Mouse (Mus musculus) megakaryocyte progenitor cell, adult 5-6 weeks (primary cell): Measurements from ENCODE around the gene Cnep1r1. TPM values are rescaled to one million over a fixed set of nuclear protein-coding genes. Genes with fewer than 3 reads are reported as not detected.

Experiments
- ATAC-seq: replicated peaks from 2 replicates; pipeline ENCODE4 v1.8.0; 2016; ENCODE audit warnings: mild to moderate bottlenecking, moderate TSS enrichment, inconsistent platforms; ENCODE audit not compliant: poor library complexity
- total RNA-seq, 2 experiments: library from RNA; stranded (forward) in 1 of 2; stranded (reverse) in 1 of 2; fragments of 157-497, 149-512 nt in 1 of 2; fragments of 200-1000 nt in 1 of 2; gene quantifications; 2 replicates each; pipeline versions ENCODE4 v1.2.3 to v1.2.4; 2015 to 2017

The Cnep1r1 gene
- total RNA-seq (2015), result 65.1 and 73.1 TPM in 2 replicates
- total RNA-seq (2017), result 13.3 and 13.4 TPM in 2 replicates

DNA sequence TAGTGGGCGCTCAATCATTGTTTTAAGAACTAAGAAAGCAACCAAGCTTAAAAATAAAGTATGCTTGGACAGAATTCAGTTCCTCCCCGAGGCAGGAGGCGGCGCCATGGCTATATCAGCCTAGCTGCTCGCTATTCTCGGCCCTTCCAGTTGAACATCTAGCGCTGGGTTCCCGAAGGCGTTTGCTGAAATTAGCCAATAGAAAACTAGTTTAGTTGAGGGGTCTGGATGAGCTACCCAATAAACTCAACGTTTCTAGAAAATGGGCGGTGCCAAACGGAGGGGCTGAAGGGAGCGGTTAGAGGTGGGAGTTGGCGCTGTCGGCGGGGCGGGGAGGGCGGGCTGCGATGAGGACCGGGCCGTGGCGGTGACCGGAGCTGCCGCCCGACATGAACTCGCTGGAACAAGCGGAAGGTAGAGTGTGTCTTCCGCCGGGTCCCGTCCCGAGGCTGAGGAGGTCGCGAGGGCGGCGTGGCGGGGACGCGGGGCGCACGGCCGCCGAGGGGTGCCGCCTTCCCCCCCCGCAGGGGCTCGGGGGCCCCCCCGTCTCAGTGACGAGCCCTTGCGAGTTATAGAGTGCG lies at the start of gene Cnep1r1:
Gene Cnep1r1, plus strand, starts transcription at position 314 of the 581 bp plus-strand sequence.
- ATAC-seq, result peak; percentile 99

DNA sequence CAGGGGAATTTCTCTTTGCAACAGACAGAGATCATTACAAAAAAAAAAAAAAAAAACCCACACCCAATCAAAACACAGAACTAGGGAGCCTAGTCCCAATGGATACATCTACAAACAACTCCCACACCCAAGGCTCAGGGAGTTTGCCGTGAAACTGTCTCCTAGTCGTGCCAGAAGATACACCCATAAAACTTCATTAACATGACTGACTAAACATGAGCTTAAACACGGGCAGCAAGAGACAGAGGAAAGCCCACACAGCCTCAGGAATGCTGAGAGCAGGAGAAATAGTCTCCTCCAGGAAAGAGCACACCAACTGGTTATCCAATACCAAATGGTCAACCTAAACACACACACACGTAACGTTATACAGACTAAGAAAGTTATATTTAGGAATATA lies 36.4 kb upstream of the Cnep1r1 start:
- no peak for ATAC-seq

DNA sequence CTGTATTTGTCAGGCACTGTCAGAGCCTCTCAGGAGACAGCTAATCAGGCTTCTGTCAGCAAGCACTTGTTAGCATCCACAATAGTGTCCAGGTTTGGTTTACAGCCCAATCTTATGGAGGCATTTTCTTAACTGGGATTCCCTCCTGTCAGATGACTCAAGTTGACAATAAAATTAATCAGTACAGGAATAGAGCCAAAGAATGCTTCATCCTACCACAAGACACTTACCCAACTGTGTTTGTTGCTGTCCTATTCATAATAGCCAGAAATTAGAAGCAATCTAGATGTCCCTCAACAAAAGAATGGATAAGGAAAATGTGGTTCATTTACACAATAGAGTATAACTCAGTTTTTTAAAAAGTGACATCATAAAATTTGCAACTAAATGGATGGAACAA lies 30.6 kb upstream of the Cnep1r1 start:
- ATAC-seq, result no peak

DNA sequence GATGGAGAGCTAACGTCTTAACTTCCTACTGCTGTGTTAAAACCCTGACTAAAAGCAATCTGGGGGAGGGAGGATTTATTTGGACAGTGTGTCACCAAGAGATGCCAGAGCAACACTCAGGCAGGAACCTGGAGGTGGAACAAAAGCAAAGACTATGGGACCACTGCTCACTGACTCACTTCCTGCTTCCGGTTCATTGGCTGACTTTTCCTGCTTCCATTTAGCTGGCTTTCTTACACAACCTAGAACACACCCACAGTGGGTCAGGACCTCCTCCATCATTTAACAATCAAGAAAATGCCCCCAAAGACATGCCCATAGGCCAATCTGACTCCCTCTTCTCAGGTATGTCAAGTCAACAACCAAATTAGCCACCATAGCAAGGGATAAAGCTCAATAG lies 26.9 kb upstream of the Cnep1r1 start:
- ATAC-seq, result no peak

DNA sequence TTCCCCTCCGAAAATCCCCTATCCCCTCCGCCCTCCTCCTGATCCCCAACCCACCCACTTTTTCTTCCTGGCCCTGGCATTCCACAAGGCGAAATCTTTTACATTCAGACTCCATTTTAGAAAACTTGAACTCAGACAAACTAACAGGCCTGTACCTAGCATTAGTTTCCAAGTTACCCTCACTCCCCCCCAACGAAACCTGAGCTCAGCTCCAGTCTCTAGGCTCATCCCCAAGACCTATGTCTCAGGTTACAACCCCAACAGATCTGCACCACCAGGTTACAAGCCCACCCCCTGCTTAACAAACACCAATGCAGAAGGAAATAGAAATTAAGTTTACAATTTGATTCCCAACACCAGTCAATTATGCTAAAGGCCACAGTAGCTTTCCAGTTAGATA lies 25.2 kb upstream of the Cnep1r1 start:
- no peak for ATAC-seq

DNA sequence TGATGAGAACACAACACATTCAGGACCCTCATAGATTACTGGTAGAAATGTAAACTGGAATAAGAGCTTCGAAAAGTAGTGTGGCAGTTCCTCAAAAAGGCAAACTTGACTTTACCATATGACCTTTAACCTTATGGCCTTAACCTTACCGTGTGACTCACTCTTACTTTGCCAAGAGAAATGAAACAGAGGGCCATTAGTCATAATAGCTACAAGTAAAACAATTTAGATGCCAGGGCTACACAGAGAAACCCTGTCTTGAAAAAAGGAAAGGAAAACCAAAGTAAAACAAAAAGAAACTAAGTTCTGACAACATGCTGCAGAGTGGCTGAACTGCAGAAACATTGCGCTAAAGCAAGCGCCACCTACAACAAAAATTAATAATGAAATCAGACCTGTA lies 19.7 kb upstream of the Cnep1r1 start:
- no peak for ATAC-seq

DNA sequence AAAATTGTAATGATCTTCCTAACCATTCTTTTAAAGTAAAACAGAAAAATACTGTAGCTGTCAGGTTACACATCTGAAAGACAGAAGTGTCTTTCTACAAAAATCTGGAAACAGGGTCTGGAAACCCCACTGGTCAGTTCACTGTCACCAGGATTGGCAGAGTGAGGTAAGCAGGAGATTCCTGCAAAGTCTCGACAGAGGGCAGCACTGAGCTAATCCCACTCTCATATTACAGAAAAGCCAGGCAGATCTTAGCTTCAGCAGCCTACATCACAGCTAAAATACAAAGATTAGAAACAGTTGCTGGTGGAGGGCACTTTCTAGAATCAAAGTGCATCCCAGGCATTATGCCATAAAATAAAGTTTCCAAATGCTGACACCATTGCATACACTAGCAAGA lies 19.0 kb upstream of the Cnep1r1 start:
- peak; percentile 90 for ATAC-seq

DNA sequence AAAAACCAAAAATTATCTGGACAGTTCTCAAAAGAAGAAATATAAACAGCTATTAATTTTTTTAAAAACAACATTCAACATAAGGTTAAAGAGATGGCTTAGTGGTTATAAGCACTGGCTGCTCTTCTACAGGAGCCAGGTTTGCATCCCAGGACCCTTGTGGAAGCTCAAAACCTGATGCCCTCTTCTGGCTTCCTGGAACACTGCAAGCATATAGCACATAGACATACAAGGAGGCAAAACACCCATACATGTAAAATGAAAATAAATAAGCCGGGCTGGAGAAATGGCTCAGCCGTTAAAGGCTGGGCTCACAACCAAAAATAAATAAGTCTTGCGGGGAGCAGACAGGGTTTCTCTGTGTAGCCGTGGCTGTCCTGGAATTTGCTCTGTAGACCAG lies 9.3 kb upstream of the Cnep1r1 start:
- no peak for ATAC-seq

DNA sequence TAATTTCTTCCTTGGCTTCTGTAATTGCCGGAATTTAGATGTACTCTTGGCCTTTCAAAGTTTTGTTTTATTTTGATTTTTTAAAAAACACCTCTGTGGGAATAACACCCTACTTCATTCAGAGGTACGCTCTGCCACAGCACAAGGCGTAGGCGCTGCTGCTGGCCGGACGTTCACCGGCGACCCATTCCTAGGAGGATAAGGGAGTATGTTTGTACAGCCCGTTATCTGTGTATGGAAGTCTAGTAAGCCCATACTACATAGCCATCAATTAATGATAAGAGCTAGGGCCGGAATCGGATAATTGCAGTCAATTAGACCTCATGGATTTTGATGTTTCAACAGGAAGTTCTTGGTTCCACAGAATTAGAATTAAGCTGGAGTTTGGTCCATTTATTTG lies 507 bp downstream of the Cnep1r1 start:
- ATAC-seq, result peak; percentile 30; the same call in 1 of the 2 replicates

DNA sequence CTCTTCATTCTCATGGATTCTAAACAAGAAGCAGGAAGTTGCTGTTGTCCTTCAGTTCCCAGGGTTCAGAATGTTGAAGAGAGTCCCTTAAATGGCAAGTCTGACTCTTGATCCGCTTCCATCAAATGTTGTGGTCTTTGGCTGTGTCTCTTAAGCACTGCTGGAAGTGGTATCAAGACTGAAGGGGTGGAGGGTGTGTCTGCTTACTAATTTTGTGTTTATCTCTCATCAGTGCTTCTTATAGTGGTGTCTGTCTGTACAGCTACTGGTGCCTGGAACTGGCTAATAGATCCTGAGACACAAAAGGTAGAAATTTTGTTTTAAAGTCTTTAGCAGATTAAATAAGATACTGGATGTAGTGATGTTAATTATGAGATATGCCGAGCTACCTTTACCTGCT lies 6.3 kb downstream of the Cnep1r1 start:
- ATAC-seq, result peak; percentile 76

DNA sequence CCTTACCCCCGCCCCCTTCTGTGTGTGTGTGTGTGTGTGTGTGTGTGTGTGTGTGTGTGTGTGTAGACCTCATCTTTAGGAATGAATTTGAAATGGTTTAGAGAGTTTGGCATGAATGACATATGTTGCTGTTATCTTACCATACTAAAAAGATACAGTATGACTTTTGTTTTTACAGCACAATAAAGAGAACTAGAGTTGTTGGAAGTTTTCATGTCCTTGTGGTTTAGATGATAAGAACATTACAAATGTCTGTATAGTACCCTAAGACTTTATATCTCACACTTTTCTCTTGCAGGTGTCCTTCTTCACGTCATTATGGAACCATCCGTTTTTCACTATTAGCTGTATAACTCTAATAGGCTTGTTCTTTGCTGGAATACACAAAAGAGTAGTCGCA lies 10.8 kb downstream of the Cnep1r1 start:
- peak; percentile 37 for ATAC-seq

DNA sequence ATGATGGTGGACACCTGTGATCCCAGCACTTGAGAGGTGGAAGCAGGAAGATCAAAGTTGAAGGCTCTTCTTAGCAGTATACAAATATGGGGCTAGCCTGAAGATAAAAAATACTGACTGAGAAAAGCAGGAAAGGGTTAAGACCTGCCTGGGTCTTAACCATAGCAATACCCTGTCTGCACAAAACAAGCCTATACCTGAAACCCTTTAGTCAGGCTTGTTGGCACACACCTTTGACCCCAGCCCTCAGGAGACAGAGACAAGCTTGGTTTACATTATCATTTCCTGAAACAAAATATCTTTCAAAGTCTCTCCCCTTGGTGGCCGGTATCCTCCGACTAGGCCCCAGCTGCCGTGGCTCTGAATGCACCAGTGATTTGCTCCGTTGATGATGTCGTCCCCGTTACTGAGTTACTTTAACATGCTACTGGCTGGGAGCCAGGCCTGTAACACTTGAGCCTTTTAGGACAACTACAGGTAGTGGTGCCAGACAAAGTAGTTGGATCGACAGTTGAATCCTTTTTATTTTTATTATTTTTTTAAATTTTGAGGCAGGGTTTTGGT lies 12.3 kb downstream of the Cnep1r1 start:
- no peak for ATAC-seq

DNA sequence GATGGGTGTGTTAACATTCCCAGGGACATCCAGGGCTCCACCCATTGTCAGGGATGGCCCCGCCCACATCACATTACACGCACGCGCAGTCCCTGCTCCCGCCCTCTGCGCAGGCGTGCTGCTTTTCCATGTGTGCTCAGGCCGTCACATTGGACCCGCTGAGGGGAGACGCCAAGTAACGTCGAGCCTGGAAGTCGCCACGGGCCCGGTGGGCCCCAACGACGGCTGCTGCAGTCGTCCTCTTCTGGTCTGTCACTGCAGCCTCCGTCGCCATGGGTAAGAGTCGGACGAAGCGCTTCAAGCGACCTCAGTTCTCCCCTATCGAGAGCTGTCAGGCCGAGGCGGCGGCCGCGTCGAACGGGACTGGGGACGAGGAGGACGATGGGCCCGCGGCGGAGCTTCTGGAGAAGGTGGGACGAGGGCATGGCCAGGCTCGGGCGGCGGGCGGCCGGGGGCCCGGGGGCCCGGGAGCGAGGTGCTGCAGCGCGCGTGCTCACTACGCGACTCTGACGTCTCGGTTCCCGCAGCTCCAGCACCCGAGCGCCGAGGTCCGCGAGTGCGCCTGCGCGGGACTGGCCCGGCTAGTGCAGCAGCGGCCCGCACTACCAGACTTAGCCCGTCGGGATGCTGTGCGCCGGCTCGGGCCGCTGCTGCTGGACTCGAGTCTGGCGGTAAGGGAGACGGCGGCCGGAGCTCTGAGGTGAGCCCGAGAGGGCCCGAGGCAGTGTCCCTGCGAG lies 19.3 kb downstream of the Cnep1r1 start, which contains the start of gene Heatr3:
Gene Heatr3, plus strand, starts transcription at position 108 of the 737 bp plus-strand sequence.
- peak; percentile 89 for ATAC-seq

DNA sequence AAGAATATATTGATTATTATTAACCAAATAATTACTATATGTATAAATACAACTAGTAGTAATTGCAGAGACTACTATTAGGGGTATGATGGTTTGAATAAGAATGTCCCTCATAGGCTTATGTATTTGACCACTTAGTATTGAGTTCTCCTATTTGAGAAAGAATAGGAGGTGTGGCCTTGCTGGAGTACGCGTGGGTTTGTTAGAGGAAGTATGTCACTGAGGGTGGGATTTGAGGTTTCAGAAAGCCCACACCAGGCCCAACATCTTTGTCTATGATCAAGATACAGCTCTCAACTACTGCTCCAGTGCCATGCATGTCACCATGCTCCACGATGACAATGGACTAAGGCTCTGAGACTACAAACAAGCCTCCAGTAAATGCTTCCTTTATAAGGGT lies 20.7 kb downstream of the Cnep1r1 start:
- peak; percentile 21; the same call in 1 of the 2 replicates for ATAC-seq

DNA sequence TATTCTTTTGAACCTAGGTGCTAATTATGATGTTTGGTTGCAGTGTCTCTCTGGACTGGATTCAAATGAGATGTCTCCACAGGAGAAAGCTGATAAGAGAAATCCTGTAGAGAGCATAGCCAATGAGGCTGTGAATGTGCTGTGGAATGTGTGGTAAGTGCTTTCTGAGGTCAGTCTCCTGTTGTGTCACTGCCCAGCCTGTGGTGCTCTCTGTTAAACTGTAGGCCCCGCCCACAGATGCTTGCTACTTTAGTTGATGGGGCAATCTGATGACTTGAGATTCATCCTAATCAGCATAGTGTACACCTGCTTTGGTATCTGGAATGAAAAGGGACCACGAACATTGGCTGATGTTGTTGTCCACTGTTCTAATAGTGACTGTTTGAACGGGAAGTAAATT lies 23.1 kb downstream of the Cnep1r1 start:
- ATAC-seq, result peak; percentile 49

DNA sequence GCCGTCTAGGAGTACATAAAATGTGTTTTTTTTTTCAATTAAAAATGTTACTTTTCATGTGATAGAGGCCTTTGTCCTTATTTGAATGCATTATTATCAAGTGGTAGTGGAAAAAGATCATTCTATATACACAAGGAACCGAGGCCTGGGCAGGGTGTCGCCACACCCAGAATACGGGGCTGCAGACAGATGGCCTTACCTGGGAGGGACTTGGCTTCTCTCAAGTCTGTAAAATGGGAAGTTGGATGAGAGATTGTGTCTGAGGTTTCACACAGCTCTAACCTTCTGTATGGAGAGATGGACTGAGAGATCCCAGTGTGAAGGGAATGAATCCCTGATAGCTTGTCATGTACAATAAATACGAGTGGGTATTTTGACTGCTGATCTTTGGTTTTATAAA lies 25.5 kb downstream of the Cnep1r1 start:
- ATAC-seq, result no peak

DNA sequence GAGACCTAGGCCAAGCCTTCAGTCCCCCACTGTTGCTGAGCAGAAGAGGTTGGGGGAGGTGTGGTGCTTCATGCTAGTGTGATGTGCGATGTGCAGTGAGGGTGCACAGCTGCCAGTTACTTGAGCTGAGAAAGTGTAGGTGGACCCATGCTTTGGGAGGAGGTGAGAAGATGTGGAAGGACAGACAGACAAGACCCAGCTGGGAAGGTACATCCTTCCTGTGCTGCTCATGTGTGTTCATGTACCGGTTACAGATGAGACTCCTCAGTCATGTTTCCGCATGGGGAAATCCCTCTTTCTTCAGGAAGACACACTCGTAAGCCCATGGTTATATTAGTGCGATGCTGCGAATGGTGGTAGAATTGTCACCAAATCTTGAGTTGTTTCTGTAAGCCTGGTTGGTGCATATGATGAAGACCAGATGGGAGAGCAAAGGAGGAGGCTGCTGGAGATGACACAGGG lies 32.4 kb downstream of the Cnep1r1 start:
- no peak for ATAC-seq

DNA sequence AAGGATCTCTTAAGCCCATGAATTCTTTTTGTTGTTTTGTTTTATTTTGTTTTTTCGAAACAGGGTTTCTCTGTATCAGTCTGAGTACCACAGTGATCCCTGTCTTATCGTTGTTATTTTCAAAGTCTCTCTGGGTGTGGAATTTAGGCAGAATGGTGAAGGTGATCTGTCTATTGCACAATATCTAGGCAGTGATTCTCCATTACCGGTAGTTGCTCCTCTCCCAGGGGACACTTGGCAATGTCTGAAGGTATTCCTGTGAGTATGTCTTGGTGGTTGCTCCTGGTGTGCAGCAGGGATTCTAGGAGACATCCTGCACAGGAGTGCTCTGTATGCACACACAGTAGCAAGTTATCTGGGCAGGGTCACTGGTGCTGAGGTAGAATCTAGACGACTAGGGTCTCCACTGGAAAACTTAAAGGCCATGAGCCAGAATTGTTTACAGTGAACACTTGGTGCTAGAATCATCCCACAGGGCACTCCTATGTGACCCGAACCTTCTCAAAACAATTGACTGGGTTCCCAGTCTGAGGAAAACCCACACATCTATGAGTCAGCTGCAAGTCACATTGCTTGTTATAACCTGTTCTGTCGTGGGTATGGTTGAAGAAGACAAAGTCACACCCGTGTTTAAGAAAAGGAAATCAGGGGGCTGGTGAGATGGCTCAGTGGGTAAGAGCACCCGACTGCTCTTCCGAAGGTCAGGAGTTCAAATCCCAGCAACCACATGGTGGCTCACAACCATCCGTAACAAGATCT lies 41.8 kb downstream of the Cnep1r1 start:
- ATAC-seq, result no peak

DNA sequence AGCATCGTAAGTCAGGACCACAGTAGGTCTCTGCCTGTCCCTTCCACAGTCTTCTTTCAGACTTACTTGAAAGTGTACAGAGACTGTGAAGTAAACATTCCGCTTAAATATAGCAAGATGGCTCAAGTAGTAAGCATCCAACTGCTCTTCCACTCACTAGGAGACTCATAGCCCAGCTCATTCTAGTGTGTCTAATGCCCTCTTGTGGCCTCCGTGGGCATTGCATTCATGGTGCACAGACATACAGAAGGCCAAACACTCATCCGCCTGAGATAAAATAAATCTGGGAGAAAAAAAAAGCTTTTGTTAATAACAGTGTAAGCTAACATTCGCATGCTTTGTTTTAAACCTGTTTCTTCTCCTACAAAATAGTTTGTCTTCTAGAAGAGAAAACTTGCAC lies 42.9 kb downstream of the Cnep1r1 start:
- ATAC-seq, result peak; percentile 97

DNA sequence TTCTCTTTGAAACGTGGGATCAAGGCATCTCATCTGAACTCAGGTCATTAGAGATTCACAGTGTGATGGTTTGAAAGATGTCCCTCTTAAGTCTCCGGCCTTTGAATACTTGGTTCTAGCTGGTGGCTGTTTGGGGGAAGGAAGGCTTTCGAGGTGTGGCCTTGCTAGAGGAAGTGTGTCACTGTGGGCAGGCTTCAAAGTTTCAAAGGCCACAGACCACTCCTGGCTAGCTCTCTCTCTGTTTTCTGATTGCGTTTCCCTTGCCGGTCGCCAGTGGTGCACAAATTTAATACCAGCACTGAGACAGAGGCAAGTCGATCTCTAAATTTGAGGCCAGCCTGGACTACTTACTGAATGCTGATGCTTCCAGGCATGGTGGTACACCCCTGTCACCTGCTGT lies 56.7 kb downstream of the Cnep1r1 start:
- peak; percentile 60 for ATAC-seq

DNA sequence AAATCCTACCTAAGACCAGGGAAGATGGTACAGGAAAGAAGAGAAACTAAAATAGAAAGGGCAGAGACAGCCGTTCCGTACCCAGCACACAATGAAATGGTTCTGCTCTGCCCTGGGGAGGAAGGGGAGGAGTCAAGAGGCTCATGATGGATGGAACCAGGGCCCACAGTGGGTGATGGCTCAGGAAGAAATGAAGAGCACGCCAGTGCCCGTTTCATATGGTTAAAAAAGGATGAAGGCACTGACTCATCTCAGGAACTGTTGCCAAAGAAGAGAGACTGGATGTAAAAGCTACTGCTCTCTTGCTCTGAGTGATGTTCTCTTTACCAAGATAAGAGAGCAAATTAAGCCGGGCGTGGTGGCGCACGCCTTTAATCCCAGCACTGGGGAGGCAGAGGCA lies 58.7 kb downstream of the Cnep1r1 start:
- no peak for ATAC-seq
